Mouse (Mus musculus) layer of hippocampus, adult 9-10 months (tissue): ENCODE results near the gene Fbrs.
"Not testable (repeated sequence)": the region's sequence is repeated elsewhere in the genome, so short reads cannot be mapped to it uniquely, and the experiment has no call there.

Source experiments
- DNase-seq: peaks from one replicate; pipeline ENCODE4 v3.0.0; 2022; ENCODE audit warnings: low spot score

The Fbrs gene

GRCm38 (mm10) chr7:127478635-127479317 is at the start of gene Fbrs:
Gene Fbrs, plus strand, starts transcription at chr7:127479199.
- peak; percentile 97 for DNase-seq

GRCm38 (mm10) chr7:127435206-127435605 is 43.8 kb upstream of the Fbrs start:
- no peak for DNase-seq

DNA sequence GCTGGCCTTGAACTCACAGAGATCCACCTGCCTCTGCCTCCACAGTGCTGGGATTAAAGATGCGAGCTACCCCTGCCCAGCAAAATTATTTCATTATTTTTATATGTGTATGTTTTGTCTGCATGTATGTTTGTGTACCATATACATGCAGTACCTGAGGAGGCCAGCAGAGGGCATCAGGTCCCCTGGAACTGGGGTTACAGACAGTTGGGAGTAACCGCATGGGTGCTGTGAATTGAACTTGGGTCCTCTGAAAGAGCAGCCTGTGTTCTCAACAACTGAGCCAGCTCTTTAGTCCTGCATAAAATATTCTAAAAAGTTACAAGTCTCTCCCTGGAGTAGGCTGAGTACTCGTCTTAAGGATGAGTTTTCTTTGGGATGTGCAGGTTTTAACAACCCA is 41.3 kb upstream of the Fbrs start:
- DNase-seq = no peak

DNA sequence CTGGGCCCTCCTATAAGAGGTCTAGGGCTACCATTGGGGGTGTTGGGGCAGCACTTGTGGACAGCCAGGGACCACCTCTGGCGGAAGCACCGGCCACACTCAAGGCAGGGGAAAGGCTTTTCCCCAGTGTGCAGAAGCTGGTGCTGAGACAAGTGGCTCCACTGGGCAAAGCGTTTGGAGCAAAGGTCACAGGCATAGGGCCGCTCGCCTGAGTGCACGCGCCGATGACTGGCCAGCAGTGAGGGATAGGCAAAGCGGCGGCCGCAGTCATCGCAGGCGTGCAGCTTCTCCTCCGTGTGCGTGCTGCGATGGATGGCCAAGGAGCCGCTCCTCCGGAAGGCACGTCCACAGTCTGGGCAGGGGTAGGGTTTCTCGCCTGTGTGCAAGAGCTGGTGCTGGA is 35.0 kb upstream of the Fbrs start:
- no peak for DNase-seq

DNA sequence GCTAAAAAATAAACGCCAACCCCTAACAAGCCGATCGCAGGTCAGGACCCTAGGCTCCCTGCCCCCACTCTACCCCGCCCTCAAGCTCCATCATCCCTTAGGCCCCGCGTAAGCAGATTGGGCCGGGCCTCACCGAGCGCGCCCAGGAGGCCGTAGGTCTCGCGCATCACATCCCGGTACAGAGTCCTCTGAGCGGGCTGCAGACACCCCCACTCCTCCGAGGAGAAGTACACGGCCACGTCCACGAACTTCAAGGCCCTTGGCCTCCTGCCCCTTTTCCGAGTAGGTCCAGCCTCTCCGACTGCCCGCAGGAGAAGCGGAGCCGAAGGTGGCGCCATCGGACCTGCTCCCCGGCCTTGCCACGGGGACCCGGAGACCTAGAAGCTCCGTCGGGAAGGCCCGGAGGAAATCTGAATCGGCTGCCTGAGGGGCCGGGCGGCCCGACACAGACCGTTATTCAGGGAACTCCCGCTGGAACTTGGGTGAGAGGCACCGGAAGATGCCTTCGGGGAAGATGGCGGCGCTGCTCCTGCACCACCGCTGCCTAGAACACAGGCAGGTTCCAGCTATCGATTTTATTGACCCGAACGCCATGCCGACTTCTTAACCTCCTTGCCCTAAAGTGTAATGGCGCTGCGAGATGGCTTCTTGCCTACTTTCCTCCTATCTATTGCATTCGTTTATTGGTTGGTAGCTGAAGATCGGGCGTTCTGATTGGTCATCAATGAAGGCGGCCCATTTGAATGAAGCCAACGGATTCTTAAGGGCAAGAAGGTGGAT is 30.3 kb upstream of the Fbrs start, which contains the start of gene Zfp689:
Gene Zfp689, minus strand, starts transcription at position 638 of the 780 bp plus-strand sequence.
- peak; percentile 99 for DNase-seq

DNA sequence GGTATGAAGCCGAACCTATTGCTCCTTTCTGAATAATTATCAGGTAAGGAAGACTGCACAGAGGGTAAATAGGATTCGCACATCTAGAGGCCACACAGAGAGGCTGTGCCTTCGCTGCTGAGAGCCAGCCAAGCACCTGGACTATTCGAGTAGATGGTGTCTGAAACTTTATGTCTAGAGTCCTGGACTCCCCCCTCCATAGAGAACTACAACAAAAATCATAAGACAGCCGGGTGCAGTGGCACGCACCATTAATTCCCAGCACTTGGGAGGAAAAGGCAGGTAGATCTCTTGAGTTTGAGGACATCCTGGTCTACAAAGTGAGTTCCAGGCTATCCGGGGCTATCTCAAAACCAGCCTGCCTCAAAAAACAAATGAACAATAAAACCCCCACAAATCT is 29.0 kb upstream of the Fbrs start:
- DNase-seq = no peak

DNA sequence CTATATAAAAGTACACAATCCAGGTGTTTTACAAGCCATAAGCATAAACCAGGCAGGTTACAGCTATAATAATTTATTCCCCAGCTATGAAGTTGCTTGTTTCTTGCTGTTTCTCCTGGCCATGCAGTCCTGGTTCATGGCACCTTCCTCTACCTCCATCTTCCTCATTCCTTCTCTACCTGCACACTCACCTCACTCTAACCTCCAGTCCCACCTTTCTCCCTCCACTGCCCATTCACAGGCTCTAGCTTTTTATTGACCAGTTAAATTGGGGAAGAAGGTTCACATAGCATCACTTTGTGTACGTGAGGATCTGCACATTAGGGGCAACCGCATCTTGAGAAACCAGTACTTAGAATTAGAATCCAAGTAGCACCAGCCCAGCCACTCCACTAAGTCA is 25.9 kb upstream of the Fbrs start:
- no peak for DNase-seq

DNA sequence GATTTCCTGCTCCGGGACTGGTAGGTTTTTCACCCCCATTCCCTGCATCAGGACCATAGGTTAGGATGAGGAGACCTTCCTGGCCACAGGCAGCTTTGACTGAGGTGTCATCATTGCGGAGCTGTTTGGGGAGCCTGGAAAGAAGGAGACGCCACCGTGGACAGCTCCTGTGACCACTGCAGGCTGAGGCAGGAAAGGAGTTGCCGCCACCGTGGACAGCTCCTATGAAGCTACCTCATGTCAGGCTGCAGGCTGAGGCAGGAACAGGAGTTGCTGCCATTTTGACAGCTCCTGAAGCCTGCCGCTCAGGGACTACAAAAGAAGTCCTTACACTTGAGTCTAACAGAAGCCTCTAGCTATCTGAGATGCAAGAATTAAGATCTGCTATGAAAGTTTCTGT is 24.1 kb upstream of the Fbrs start:
- DNase-seq = no peak

DNA sequence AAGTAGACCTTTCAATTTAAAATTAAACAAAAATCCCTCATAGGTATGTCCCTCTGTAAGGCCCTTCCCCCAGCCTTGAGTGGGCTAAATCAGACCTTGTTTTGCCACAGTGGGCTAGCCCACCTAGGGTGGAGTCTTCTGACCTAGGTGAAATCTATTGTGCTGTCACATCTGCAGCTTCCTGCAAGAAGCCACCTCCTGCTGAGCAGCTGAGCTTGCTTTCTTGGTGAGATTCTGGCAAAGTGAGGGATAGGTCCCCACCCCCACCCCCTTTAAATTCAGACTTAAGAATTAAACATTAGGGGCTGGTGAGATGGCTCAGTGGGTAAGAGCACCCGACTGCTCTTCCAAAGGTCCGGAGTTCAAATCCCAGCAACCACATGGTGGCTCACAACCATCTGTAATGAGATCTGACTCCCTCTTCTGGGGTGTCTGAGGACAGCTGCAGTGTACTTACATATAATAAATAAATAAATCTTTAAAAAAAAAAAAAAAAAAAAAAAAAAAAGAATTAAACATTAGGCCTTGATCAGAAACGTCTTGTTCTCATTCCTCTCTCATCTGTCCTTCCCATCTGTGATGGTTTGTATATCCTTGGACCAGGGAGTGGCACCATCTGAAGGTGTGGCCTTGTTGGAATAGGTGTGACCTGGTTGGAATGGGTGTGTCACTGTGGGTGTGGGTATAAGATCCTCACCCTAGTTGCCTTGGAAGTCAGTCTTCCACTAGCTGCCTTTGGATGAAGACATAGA is 20.5 kb upstream of the Fbrs start:
- not testable (repeated sequence) for DNase-seq

GRCm38 (mm10) chr7:127459311-127459710 is 19.7 kb upstream of the Fbrs start, which contains the start of gene Prr14:
Gene Prr14, plus strand, starts transcription at chr7:127459611.
- not testable (repeated sequence) for DNase-seq

DNA sequence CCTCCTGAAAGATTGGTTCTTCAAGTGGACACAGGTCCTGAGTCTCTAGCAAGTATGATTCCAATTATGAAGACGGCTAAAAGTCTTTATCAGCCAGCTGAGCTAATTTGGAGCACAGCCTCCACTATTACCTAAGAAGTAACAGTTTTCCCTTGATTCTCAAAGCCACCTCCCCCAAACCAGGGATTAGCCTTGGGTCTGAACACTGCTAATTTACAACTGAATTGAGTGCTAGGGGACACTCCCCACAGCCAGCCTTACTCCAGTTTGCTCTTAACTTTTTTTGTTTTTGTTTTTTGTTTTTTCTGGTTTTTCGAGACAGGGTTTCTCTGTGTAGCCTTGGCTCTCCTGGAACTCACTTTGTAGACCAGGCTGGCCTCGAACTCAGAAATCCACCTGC is 13.8 kb upstream of the Fbrs start:
- DNase-seq = no peak

DNA sequence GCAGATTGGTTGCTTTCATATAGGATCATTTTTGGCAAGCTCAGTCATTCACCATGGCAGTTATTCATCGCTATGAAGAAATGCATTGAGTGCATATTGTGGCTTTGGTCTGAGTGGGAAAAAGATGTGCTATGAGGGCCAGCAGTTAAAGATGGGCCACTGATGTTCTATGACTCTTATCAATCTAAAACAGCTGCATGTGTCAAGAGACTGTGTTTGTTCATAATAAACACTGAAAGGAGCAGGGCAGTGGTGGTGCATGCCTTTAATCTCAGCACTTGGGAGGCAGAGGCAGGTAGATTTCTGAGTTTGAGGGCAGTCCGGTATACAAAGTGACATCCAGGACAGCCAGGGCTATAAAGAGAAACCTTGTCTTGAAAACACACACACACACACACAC is 13.3 kb upstream of the Fbrs start:
- DNase-seq = not testable (repeated sequence)

DNA sequence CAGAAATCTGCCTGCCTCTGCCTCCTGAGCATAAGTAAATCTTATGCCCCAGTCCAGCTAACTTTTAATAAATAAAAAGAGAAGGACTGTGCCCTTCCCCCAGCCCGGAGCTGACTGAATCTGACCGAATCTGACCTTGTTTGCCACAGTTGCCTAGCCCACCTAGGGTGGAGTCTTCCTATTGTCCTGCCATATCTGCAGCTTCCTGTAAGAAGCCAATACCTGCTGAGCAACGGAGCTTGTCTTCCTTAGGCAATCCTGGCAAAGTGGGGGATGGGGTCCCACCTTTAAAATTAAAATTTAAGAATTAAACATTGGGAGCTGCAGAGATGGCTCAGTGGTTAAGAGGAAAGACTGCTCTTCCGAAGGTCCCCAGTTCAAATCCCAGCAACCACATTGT is 12.4 kb upstream of the Fbrs start:
- DNase-seq = no peak

GRCm38 (mm10) chr7:127470011-127470715 is 8.8 kb upstream of the Fbrs start:
- DNase-seq = no peak

DNA sequence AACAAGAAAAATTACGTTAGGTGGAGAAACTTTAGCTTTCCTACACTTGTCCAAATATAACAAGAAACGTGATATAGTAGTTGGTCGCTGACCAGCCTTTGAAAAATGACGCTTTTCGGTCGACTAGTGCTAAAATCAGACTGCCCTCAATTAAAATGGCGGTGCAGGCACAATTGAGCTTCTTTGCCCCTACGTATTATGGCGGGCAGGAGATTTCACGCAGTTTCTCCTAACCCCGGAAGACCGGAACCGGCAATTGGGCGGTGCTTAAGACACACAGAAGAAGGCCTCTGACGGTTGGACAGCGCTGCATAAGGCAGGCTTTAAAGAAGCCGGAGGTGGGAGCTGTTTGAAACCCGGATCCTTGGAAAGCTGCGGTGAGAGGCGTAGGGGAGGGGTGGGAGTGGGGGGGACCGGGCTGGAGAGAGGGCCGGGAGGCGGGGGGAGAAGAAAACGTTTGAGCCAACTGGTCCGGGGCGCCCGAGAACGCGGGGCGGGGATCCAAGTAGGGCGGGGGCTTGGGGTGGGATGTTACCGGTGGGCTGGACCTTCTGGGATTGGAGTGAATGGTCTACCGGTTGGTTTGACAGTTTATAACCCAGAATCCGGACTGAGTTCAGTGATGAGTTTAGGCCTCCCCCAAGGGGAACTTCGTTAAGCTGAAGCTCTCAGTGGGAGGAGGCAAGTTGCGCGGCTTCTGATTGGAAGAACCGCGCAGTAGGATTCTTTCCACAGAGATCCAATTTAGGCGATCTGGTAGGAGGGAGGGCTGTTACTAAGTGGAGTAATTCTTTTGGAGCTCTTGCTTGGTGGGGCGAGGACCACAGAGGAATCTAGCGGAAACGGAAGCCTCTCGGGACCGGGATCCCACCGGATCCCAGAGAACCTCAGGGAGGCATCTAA is 8.0 kb upstream of the Fbrs start:
- DNase-seq = peak; percentile 92

GRCm38 (mm10) chr7:127471646-127472010 is 7.4 kb upstream of the Fbrs start:
- DNase-seq = no peak

DNA sequence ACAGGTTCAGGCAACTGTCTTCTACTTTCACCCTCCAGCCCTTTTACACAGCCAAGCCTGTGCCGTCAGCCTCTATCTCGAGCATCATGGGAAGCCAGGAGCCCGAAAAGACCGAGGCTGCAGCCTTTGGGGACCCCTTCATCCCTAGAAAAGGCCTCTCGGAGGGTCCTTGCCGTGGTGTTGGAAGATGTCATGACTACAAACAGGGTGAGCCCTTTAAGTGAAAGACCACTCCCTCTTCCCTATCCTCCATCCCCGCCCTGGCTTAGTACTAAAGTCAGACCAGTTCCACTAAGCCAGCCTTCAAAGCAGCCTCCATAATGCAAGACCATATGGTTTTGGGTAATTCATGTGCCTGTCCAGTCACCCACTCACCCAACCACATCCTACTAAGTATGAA is 6.9 kb upstream of the Fbrs start:
- DNase-seq = no peak

DNA sequence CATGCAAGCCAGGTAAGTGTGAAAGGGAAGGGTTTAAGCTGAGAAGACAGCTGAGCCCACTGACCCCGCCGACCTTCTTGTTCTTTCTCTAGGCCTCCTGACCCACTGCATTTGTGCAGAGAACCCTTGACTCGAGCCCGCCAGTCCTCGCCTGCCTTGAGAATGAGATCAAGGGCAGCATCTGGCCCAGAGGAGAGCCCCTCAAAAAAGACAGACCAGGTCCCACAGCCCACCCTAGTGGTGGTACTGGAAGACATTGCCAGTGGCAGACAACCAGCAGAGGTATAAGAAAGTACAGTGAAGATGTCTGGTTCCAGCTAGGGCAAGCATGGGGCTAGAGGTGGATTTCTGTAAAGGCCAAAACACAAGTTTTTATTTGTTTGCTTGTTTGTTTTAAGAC is 5.3 kb upstream of the Fbrs start:
- no peak for DNase-seq

DNA sequence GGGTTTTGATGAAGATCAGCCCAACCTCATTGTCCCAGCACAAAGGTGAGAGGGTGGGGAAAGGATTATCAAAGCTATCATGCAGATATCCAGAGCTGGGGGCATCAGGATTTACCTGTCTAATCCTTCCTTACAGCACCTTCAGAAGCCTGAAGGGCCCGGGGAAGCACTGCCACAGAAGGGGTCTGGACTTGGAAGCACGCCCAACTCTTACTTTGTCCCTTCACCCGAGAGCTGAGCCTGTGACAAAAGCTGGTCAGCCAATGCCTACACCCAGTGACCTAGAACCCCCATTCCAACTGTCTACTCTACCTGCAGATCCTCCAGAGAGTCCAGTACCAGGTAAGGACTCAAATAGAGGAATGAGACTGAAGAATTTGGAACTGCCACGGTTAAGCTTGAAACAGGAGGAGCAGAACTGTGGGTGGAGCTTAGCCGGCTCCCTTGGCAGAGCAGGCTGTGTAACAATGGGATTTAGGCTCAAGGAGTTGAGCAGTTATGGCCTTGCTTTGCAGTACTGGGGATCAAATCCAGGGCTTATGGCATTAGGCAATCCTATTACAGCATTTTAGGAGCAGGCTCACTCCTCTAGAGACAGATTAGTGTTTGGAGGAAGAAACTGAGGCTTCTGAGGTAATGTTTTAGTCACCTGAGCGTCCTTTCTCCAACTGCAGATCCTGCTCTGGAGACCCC is 4.5 kb upstream of the Fbrs start:
- DNase-seq = no peak

DNA sequence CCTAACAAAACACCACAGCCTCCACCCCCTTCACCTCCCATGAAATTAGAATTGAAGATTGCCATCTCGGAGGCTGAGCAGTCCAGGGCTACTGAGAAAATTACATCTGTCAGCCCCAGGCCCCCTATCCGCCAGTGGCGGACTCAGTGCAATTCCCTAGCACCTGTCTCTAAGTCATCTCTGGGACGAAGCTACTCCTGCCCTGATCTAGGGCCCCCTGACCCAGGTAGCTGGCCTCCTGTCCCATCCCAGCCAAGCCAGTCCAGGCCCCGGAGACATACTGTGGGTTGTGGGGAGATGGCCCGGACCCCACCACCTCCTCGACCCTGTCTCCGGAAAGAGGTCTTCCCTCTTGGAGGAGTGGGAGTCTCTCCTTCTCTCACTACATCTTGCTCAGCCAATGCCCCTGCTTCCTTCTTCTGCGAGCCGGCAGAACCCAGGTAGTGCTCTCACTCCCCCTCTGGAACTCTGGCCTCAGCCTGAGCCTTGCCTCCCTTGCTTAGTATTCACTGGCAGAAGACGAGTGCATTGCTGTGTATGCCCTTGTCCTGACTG is 3.7 kb upstream of the Fbrs start:
- no peak for DNase-seq
